Mouse (Mus musculus): ENCODE measurements around the gene Pole4. TPM values are rescaled to one million over a fixed set of nuclear protein-coding genes. Genes with fewer than 3 reads are reported as not detected.
"Not testable (repeated sequence)": the region's sequence is repeated elsewhere in the genome, so short reads cannot be mapped to it uniquely, and the experiment has no call there.

Pole4 gene
- polyA plus RNA-seq, 1 experiment from 2014 or later: 120 TPM

DNA sequence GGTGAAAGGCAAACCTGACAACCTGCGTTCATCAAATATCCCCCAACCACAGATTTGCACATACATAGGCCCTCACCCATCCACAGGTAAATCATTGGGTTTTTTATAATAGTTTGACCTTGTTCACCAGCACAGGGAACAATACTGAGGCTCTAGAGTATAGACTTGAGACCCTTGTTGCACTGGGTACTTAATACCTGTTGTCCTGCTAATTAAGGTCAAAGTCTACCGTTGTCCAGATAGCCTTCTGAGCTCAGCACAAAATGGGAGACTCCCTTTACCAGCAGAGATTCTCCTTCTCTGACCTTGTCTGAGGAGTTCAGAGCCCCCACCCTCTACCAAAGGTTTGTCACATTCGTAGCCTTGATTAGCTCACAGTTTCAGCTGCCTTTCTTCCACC, 1.5 kb downstream of the Pole4 start:
- no peak for ATAC-seq (ENCODE audit: low FRiP score, low TSS enrichment)
- Histone ChIP-seq H3K4me1 (ENCODE audit: control insufficient read depth, insufficient read depth, low read length) (no peaks in the 10 kb centered on the region), H3K36me3 (ENCODE audit: control insufficient read depth, insufficient read depth, low read length) (no peaks in the 10 kb centered on the region), H3K9me3 (ENCODE audit: control insufficient read depth, low read length) (no peaks in the 10 kb centered on the region), H3K27me3 (ENCODE audit: control insufficient read depth, insufficient read depth, low read length) (no peaks in the 10 kb centered on the region), H3K4me3 (ENCODE audit: low read length) (no peak overlapping the region), H3K27ac (ENCODE audit: low read depth, low read length) (no peak overlapping the region), H3K4me2 (replicated peaks; ENCODE audit: low read depth, low read length) (no peak overlapping the region), H3K9ac (ENCODE audit: low read depth, low read length) (no peak overlapping the region)
- WGBS: 89% methylated on average over 3 of the region's 3 CpGs

DNA sequence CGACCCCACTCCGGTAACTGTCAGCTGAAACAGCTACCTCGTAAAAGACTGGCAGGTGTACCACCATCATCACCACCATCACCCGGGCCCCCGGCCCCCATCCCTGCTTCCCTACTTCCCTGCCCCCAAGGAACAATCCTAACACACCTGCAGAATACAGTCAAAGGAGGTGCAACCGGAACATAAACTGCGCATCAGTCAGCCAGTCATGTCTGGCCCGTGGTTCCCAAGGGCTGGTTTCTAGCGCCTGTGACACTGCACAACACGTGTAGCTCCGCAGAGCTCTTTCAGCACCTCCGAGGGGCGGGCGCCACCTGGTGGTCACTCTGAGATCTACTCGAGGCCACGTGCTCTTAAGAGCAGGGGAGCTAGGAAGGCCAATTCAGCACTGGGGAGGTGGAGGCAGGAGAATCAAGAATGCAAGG, 2.6 kb downstream of the Pole4 start:
- Histone ChIP-seq H3K4me3 (ENCODE audit: low read length) (no peak overlapping the region), H3K27ac (ENCODE audit: low read depth, low read length) (no peak overlapping the region), H3K27me3 (ENCODE audit: control insufficient read depth, insufficient read depth, low read length) (no peaks in the 10 kb centered on the region), H3K9ac (ENCODE audit: low read depth, low read length) (no peak overlapping the region), H3K4me2 (replicated peaks; ENCODE audit: low read depth, low read length) (no peak overlapping the region), H3K9me3 (ENCODE audit: control insufficient read depth, low read length) (no peaks in the 10 kb centered on the region), H3K4me1 (ENCODE audit: control insufficient read depth, insufficient read depth, low read length) (no peaks in the 10 kb centered on the region), H3K36me3 (ENCODE audit: control insufficient read depth, insufficient read depth, low read length) (no peaks in the 10 kb centered on the region)
- peak; percentile 80 for ATAC-seq (ENCODE audit: low FRiP score, low TSS enrichment)
- 29% methylated on average over 16 of the region's 16 CpGs for WGBS

DNA sequence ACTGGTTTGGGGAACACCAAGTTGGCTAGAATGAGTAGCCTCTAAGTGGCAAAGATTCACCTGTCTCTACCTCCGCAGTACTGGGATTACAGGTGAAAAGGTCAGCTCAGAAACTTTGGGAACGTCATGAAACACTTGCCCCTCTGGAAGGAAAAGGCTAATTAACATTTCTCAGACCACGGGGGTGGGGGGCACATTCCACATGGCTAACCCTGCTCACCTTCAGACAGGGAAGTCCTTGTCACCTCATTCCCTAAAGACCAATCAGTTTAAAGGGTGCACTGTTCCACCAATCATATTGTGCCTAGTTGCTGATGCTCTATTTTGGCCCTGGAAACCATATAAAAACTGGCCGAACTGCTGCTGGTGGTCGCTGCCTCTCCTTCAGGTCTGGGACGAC, 3.9 kb downstream of the Pole4 start:
- Histone ChIP-seq H3K9me3 (ENCODE audit: control insufficient read depth, low read length) (no peaks in the 10 kb centered on the region), H3K9ac (ENCODE audit: low read depth, low read length) (no peak overlapping the region), H3K4me1 (ENCODE audit: control insufficient read depth, insufficient read depth, low read length) (no peaks in the 10 kb centered on the region), H3K4me3 (ENCODE audit: low read length) (no peak overlapping the region), H3K27me3 (ENCODE audit: control insufficient read depth, insufficient read depth, low read length) (no peaks in the 10 kb centered on the region), H3K27ac (ENCODE audit: low read depth, low read length) (no peak overlapping the region), H3K4me2 (replicated peaks; ENCODE audit: low read depth, low read length) (no peak overlapping the region), H3K36me3 (ENCODE audit: control insufficient read depth, insufficient read depth, low read length) (no peaks in the 10 kb centered on the region)
- 70% methylated on average over 6 of the region's 6 CpGs for WGBS
- ATAC-seq (ENCODE audit: low FRiP score, low TSS enrichment): no peak

DNA sequence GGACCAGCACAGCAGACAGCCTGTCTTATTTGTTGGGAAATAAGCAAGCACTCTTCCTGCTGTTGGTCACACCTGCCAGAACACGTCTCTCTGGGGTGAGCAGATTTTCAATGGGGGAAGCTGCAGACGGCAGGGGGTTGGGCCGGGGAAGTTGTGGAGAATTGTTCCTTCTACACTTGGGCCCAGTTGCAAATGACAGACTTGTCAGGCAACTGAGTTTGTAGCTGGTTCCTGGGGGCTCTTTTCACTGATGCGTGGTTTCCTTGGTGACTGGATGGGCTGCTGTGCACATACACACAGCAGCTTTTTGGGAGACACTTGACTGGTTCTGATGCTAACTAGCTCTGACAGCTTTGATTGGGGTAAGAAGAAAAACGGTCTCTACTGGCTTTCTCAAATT, 5.3 kb downstream of the Pole4 start:
- Histone ChIP-seq H3K9ac (ENCODE audit: low read depth, low read length) (no peak overlapping the region), H3K4me2 (replicated peaks; ENCODE audit: low read depth, low read length) (no peak overlapping the region), H3K36me3 (ENCODE audit: control insufficient read depth, insufficient read depth, low read length) (no peaks in the 10 kb centered on the region), H3K27ac (ENCODE audit: low read depth, low read length) (no peak overlapping the region), H3K4me3 (ENCODE audit: low read length) (no peak overlapping the region), H3K9me3 (ENCODE audit: control insufficient read depth, low read length) (no peaks in the 10 kb centered on the region), H3K27me3 (ENCODE audit: control insufficient read depth, insufficient read depth, low read length) (no peaks in the 10 kb centered on the region), H3K4me1 (ENCODE audit: control insufficient read depth, insufficient read depth, low read length) (no peaks in the 10 kb centered on the region)
- WGBS: 41% methylated on average over 5 of the region's 5 CpGs
- no peak for ATAC-seq (ENCODE audit: low FRiP score, low TSS enrichment)

DNA sequence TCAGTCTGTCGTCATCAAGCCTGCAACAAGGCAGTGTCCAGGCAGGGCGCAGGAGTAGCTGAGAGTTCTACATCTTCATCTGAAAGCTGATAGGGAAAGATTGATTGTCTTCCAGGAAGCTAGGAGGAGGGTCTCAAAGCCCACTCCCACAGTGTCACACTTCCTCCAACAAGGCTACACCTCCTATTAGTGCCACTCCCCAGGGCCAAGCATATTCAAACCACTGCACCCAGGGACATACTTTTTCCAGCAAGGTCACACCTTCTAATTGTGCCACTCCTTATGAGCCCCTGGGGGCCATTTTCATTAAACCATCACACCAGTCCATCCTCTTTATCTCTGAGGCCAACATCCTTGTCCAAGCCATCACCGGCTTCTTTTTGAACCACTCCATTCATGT, 8.4 kb downstream of the Pole4 start:
- WGBS: 89% methylated on average over 3 of the region's 3 CpGs
- H3K27me3 ChIP-seq (ENCODE audit: control insufficient read depth, insufficient read depth, low read length): no peaks in the 10 kb centered on the region
- no peak overlapping the region for H3K4me3 ChIP-seq (ENCODE audit: low read length)
- H3K36me3 ChIP-seq (ENCODE audit: control insufficient read depth, insufficient read depth, low read length): no peaks in the 10 kb centered on the region
- H3K27ac ChIP-seq (ENCODE audit: low read depth, low read length): no peak overlapping the region
- ATAC-seq (ENCODE audit: low FRiP score, low TSS enrichment): no peak
- no peaks in the 10 kb centered on the region for H3K4me1 ChIP-seq (ENCODE audit: control insufficient read depth, insufficient read depth, low read length)
- no peak overlapping the region for H3K4me2 ChIP-seq (replicated peaks; ENCODE audit: low read depth, low read length)
- H3K9ac ChIP-seq (ENCODE audit: low read depth, low read length): no peak overlapping the region
- H3K9me3 ChIP-seq (ENCODE audit: control insufficient read depth, low read length): no peaks in the 10 kb centered on the region

DNA sequence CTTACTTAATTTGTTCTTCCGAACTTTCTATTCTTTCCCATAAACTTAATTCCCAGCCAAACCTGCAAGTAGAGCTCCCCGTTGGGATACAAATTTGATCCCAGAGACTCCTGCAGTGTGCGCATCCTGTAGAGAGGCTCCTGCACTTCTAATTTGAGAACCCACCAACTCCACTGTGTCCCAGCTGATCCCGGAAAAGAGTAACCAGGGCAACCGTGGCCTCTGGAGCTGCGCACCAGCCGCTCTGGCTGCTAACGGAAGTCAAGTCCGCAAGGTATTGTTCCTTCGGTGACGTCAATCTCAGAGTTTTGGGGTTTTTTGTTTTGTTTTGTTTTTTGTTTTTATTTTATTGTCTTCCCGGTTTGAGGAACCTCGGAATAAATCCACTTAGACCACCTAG, 10.5 kb downstream of the Pole4 start:
- H3K27me3 ChIP-seq (ENCODE audit: control insufficient read depth, insufficient read depth, low read length): no peaks in the 10 kb centered on the region
- no peak for ATAC-seq (ENCODE audit: low FRiP score, low TSS enrichment)
- no peaks in the 10 kb centered on the region for H3K4me1 ChIP-seq (ENCODE audit: control insufficient read depth, insufficient read depth, low read length)
- no peak overlapping the region for H3K27ac ChIP-seq (ENCODE audit: low read depth, low read length)
- no peak overlapping the region for H3K4me3 ChIP-seq (ENCODE audit: low read length)
- no peaks in the 10 kb centered on the region for H3K9me3 ChIP-seq (ENCODE audit: control insufficient read depth, low read length)
- no peak overlapping the region for H3K4me2 ChIP-seq (replicated peaks; ENCODE audit: low read depth, low read length)
- WGBS: 74% methylated on average over 13 of the region's 13 CpGs
- no peak overlapping the region for H3K9ac ChIP-seq (ENCODE audit: low read depth, low read length)
- no peaks in the 10 kb centered on the region for H3K36me3 ChIP-seq (ENCODE audit: control insufficient read depth, insufficient read depth, low read length)

DNA sequence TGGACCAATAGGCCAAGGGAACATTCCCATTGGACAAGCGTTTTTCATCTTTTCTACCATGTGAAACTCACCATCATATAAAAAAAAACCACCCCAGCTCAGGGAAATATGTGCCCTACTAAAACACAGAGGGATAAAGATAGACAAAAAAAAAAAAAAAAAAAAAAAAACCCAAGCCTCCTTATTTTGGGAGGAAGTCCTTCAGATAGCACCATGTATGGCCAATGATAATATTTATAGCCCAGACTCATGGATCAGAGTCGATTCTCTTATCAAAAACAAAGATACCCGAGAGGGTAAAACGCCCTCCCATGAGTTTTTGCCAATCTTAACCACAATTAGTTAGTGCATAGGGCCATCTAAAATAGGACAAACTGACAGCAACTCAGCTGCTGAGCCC, 15.7 kb downstream of the Pole4 start:
- Histone ChIP-seq H3K9ac (ENCODE audit: low read depth, low read length) (no peak overlapping the region), H3K27me3 (ENCODE audit: control insufficient read depth, insufficient read depth, low read length) (no peaks in the 10 kb centered on the region), H3K4me2 (replicated peaks; ENCODE audit: low read depth, low read length) (no peak overlapping the region), H3K4me1 (ENCODE audit: control insufficient read depth, insufficient read depth, low read length) (no peaks in the 10 kb centered on the region), H3K36me3 (ENCODE audit: control insufficient read depth, insufficient read depth, low read length) (no peaks in the 10 kb centered on the region), H3K9me3 (ENCODE audit: control insufficient read depth, low read length) (no peaks in the 10 kb centered on the region), H3K4me3 (ENCODE audit: low read length) (no peak overlapping the region), H3K27ac (ENCODE audit: low read depth, low read length) (no peak overlapping the region)
- 90% methylated on average over 4 of the region's 4 CpGs for WGBS
- no peak for ATAC-seq (ENCODE audit: low FRiP score, low TSS enrichment)

DNA sequence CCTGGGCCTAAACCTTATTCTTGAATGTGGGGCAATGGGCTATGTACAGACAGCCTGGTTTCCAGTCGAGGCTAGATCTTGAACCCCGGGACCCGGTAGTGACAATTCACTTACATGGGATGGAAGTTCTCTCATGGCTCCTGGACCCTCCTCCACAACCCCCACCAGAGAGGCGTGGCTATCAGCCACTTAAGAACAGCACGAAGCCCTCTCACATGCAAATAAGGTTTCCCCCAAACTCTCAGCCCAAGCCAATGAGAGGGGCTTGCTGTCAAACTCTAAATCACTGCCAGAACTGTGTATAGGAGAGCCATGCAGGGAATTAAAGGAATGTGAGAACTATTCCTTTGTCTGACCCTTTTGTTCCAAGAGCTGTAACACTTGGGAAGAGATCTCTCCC, 16.6 kb downstream of the Pole4 start:
- H3K36me3 ChIP-seq (ENCODE audit: control insufficient read depth, insufficient read depth, low read length); H3K9me3 ChIP-seq (ENCODE audit: control insufficient read depth, low read length); H3K4me2 ChIP-seq (replicated peaks; ENCODE audit: low read depth, low read length); H3K27me3 ChIP-seq (ENCODE audit: control insufficient read depth, insufficient read depth, low read length); H3K27ac ChIP-seq (ENCODE audit: low read depth, low read length); H3K4me3 ChIP-seq (ENCODE audit: low read length); ATAC-seq (ENCODE audit: low FRiP score, low TSS enrichment); H3K4me1 ChIP-seq (ENCODE audit: control insufficient read depth, insufficient read depth, low read length); H3K9ac ChIP-seq (ENCODE audit: low read depth, low read length): not testable (repeated sequence)
- WGBS: 58% methylated on average over 5 of the region's 5 CpGs

DNA sequence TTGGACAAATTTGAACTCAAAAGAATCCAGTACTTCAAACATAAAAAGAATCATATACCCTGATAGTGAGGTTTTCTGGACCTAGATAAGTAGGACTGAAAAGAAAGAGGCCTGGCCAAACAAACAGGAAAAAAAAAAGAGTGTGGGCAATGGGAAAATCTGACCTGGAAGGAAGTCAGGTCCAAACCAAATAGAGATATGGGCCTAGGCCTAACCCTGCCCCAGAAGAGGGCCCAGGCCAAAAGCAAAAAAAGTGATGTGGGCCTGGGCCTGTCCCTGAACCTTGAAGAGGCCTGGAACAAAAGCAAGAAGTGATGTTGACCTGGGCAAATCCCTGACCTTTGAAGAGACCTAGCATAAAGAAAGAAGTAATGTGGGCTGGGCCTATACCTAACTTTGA, 21.0 kb downstream of the Pole4 start:
- H3K36me3 ChIP-seq (ENCODE audit: control insufficient read depth, insufficient read depth, low read length): no peaks in the 10 kb centered on the region
- ATAC-seq (ENCODE audit: low FRiP score, low TSS enrichment): no peak
- no peak overlapping the region for H3K27ac ChIP-seq (ENCODE audit: low read depth, low read length)
- no peak overlapping the region for H3K9ac ChIP-seq (ENCODE audit: low read depth, low read length)
- H3K9me3 ChIP-seq (ENCODE audit: control insufficient read depth, low read length): no peaks in the 10 kb centered on the region
- H3K27me3 ChIP-seq (ENCODE audit: control insufficient read depth, insufficient read depth, low read length): no peaks in the 10 kb centered on the region
- no peak overlapping the region for H3K4me2 ChIP-seq (replicated peaks; ENCODE audit: low read depth, low read length)
- no peaks in the 10 kb centered on the region for H3K4me1 ChIP-seq (ENCODE audit: control insufficient read depth, insufficient read depth, low read length)
- no peak overlapping the region for H3K4me3 ChIP-seq (ENCODE audit: low read length)

DNA sequence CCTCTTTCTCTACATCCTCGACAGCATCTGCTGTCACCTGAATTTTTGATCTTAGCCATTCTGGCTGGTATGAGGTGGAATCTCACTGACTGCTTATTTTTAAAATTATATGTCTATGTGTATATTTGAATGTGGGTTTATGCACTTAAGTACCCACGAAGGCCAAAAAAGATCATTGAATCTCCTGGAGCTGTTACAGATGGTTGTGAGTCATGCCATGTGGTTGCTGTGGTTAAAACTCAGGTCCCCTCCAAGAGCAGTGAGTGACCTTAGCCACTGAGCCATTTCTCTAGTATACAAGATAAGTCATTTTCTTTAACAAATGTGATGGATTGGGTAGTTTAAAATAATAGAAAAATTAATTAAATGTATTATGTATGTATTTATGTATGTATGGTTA, 25.9 kb downstream of the Pole4 start:
- ATAC-seq (ENCODE audit: low FRiP score, low TSS enrichment); H3K36me3 ChIP-seq (ENCODE audit: control insufficient read depth, insufficient read depth, low read length); H3K4me1 ChIP-seq (ENCODE audit: control insufficient read depth, insufficient read depth, low read length); H3K27ac ChIP-seq (ENCODE audit: low read depth, low read length); H3K4me3 ChIP-seq (ENCODE audit: low read length); H3K4me2 ChIP-seq (replicated peaks; ENCODE audit: low read depth, low read length); H3K9ac ChIP-seq (ENCODE audit: low read depth, low read length); H3K9me3 ChIP-seq (ENCODE audit: control insufficient read depth, low read length); H3K27me3 ChIP-seq (ENCODE audit: control insufficient read depth, insufficient read depth, low read length): not testable (repeated sequence)
- 88% methylated on average over 2 of the region's 2 CpGs for WGBS
